8 mouse cellular contexts compared by ENCODE assay signal in genomic region chr2:62643405-62644305, GRCm38 (mm10). TPM values are rescaled to one million over a fixed set of nuclear protein-coding genes. Genes with fewer than 3 reads are reported as not detected.
DNase-seq lines count a peak whose midpoint lies in the region; ATAC-seq and TF ChIP-seq lines count a peak whose summit lies in the region.

No protein-coding gene starts in this region.

- H3K9me3 ChIP-seq in hindbrain, embryonic 10.5 days, result no peaks in the 10 kb centered on the region
- H3K9me3 ChIP-seq in hindbrain, embryonic 12.5 days (replicated peaks), result no peaks in the 10 kb centered on the region
- no peaks in the 10 kb centered on the region for H3K9me3 ChIP-seq in neural tube, embryonic 15.5 days (replicated peaks)

- ATAC-seq in hindbrain, embryonic 12.5 days (ENCODE audit: low FRiP score), result no peak
- peak; percentile 69 for ATAC-seq in erythroblast, adult 5-6 weeks (replicated peaks; ENCODE audit: low FRiP score, poor library complexity, severe bottlenecking)
- peak; percentile 68 for ATAC-seq in inflammation-experienced regulatory T-cells, adult 6 months
- peak; percentile 53; the same call in 1 of the 2 replicates for ATAC-seq in neural tube, embryonic 15.5 days (ENCODE audit: low FRiP score)

- TF ChIP-seq CTCF in lung, adult 2 months (IDR thresholded peaks at IDR 0.05; ENCODE audit: insufficient read depth, low read length), result peak; percentile 70

- peak; percentile 39 for DNase-seq in hindbrain, embryonic 10.5 days (ENCODE audit: low spot score)
- DNase-seq in R1 (ENCODE audit: low read depth, low spot score), result peak; percentile 77
- peak; percentile 57 for DNase-seq in lung, adult 2 months
- no peak for DNase-seq in c-Kit-positive CD71-positive TER-119-positive erythroid progenitor cells, embryonic 14.5 days (ENCODE audit: low spot score)

- WGBS in hindbrain, embryonic 10.5 days, result 50% methylated on average over 21 of the region's 21 CpGs
- WGBS in hindbrain, embryonic 12.5 days, result 45% methylated on average over 21 of the region's 21 CpGs
- 24% methylated on average over 21 of the region's 21 CpGs for WGBS in lung, adult 2 months
- WGBS in neural tube, embryonic 15.5 days, result 40% methylated on average over 21 of the region's 21 CpGs

- no peak for TF ChIP-seq POLR2A in lung, adult 2 months (IDR thresholded peaks at IDR 0.05; ENCODE audit: borderline replicate concordance, extremely low read depth, low read depth, low read length)

- no peaks in the 10 kb centered on the region for H3K36me3 ChIP-seq in hindbrain, embryonic 10.5 days
- no peaks in the 10 kb centered on the region for H3K36me3 ChIP-seq in hindbrain, embryonic 12.5 days
- no peaks in the 10 kb centered on the region for H3K36me3 ChIP-seq in neural tube, embryonic 15.5 days

- no peak overlapping the region for H3K9ac ChIP-seq in hindbrain, embryonic 12.5 days
- H3K9ac ChIP-seq in neural tube, embryonic 15.5 days (replicated peaks), result no peak overlapping the region

- H3K27me3 ChIP-seq in hindbrain, embryonic 10.5 days (ENCODE audit: insufficient read depth, poor library complexity, severe bottlenecking), result peaks cover 16% of the 10 kb centered on the region; the same call in 1 of the 2 replicates
- H3K27me3 ChIP-seq in hindbrain, embryonic 12.5 days, result peaks cover 6% of the 10 kb centered on the region; the same call in 1 of the 2 replicates
- H3K27me3 ChIP-seq in neural tube, embryonic 15.5 days (replicated peaks), result 0 out of 2 replicates have a peak, but pooled peaks cover 7% of the 10 kb centered on the region

- H3K4me2 ChIP-seq in hindbrain, embryonic 12.5 days (replicated peaks), result no peak overlapping the region; the same call in 1 of the 2 replicates
- peak overlapping the region; percentile 46 for H3K4me2 ChIP-seq in neural tube, embryonic 15.5 days

- H3K4me3 ChIP-seq in hindbrain, embryonic 10.5 days, result no peak overlapping the region
- H3K4me3 ChIP-seq in hindbrain, embryonic 12.5 days, result no peak overlapping the region
- peak overlapping the region; percentile 36 for H3K4me3 ChIP-seq in lung, adult 2 months (replicated peaks; ENCODE audit: extremely low read depth, low read depth, low read length)
- H3K4me3 ChIP-seq in neural tube, embryonic 15.5 days (replicated peaks), result peak overlapping the region; percentile 8; the same call in 1 of the 2 replicates

- H3K4me1 ChIP-seq in hindbrain, embryonic 10.5 days (replicated peaks), result peaks cover 19% of the 10 kb centered on the region
- H3K4me1 ChIP-seq in hindbrain, embryonic 12.5 days, result peaks cover 13% of the 10 kb centered on the region
- peaks cover 7% of the 10 kb centered on the region for H3K4me1 ChIP-seq in lung, adult 2 months (ENCODE audit: control insufficient read depth, insufficient read depth, low read length)
- peaks cover 19% of the 10 kb centered on the region for H3K4me1 ChIP-seq in neural tube, embryonic 15.5 days

- no peak overlapping the region for H3K27ac ChIP-seq in hindbrain, embryonic 10.5 days
- no peak overlapping the region for H3K27ac ChIP-seq in hindbrain, embryonic 12.5 days
- H3K27ac ChIP-seq in neural tube, embryonic 15.5 days (replicated peaks), result no peak overlapping the region

RNA-seq across cellular contexts. Expression of gene Ifih1, which starts 2.4 kb away (rescaled TPM):
- 0.61 and 0.90 TPM in 2 replicates for polyA plus RNA-seq in hindbrain, embryonic 10.5 days (2016; fragmentation: Nextera tagmentation; extraction: Ambion mirVana)
- 2.0 and 2.3 TPM in 2 replicates for polyA plus RNA-seq in hindbrain, embryonic 12.5 days (2016; fragmentation: Nextera tagmentation; extraction: Ambion mirVana)
- total RNA-seq in erythroblast, adult 5-6 weeks (2015; ENCODE audit: low replicate concordance), result 26.3 and 28.8 TPM in 2 replicates
- 39.8 and 51.7 TPM in 2 replicates for total RNA-seq in erythroblast, adult 5-6 weeks (2017; ENCODE audit: low replicate concordance)
- 10 to 100 TPM; 29.8 to 42.5 (median 29.8) TPM for polyA plus RNA-seq in inflammation-experienced regulatory T-cells, adult 6 months (2017; shearing (Covaris generic))
- polyA plus RNA-seq in lung, adult 2 months (2012; rRNA removed), result 7.6 and 9.7 TPM in 2 replicates
- 0.87 and 3.2 TPM in 2 replicates for polyA plus RNA-seq in neural tube, embryonic 15.5 days (2015; fragmentation: Nextera tagmentation; extraction: Ambion mirVana)

RNA-seq across cellular contexts. Expression of gene Gca, which starts 20.4 kb away (rescaled TPM):
- polyA plus RNA-seq in hindbrain, embryonic 10.5 days (2016; fragmentation: Nextera tagmentation; extraction: Ambion mirVana), result 2.2 and 2.3 TPM in 2 replicates
- polyA plus RNA-seq in hindbrain, embryonic 12.5 days (2016; fragmentation: Nextera tagmentation; extraction: Ambion mirVana), result 3.0 TPM in 2 replicates
- total RNA-seq in erythroblast, adult 5-6 weeks (2015; ENCODE audit: low replicate concordance), result 29.8 and 37.0 TPM in 2 replicates
- 13.7 and 21.0 TPM in 2 replicates for total RNA-seq in erythroblast, adult 5-6 weeks (2017; ENCODE audit: low replicate concordance)
- polyA plus RNA-seq in inflammation-experienced regulatory T-cells, adult 6 months (2017; shearing (Covaris generic)), result 1 to 10 TPM; 1.2 to 2.8 (median 1.6) TPM
- 6.8 and 9.5 TPM in 2 replicates for polyA plus RNA-seq in lung, adult 2 months (2012; rRNA removed)
- polyA plus RNA-seq in neural tube, embryonic 15.5 days (2015; fragmentation: Nextera tagmentation; extraction: Ambion mirVana), result 3.2 and 3.8 TPM in 2 replicates

Comparison
In these comparisons a context has a peak if more than half of its experiments do, and no peak if none do; other contexts are left out.
1. H3K4me3 ChIP-seq: peak in lung, adult 2 months (single experiment) and neural tube, embryonic 15.5 days (single experiment); none in hindbrain, embryonic 10.5 days (single experiment) and hindbrain, embryonic 12.5 days (single experiment).